Mouse (Mus musculus) MEL (cell line): ENCODE measurements around the gene Gh. TPM values are rescaled to one million over a fixed set of nuclear protein-coding genes. Genes with fewer than 3 reads are reported as not detected.

Experiments
- DNase-seq: peaks from one replicate; pipeline ENCODE4 v3.0.0; 2011; ENCODE audit warnings: low read depth, low spot score
- H3K27ac ChIP-seq: 2 replicates; pipeline ENCODE4 v1.5.1; 2012; ENCODE audit warnings: low read depth, mild to moderate bottlenecking, control low read depth, low read length, moderate library complexity; ENCODE audit not compliant: control insufficient read depth
- H3K27me3 ChIP-seq, 2 experiments: fragments of 150-350 bp in 1 of 2; sonication (generic) in 1 of 2; 2 replicates each; pipeline ENCODE4 v1.6.1; 2012; ENCODE audit warnings: low read length in 2 of 2, mild to moderate bottlenecking in 2 of 2, improper control_type of control experiment in 1 of 2, moderate library complexity in 1 of 2; ENCODE audit not compliant: insufficient read depth in 2 of 2, control insufficient read depth in 1 of 2
- H3K36me3 ChIP-seq, 2 experiments: 2 replicates each; pipeline ENCODE4 v1.6.1; 2012 to 2014; ENCODE audit warnings: low read length in 2 of 2, improper control_type of control experiment in 1 of 2, inconsistent platforms in 1 of 2, mild to moderate bottlenecking in 1 of 2; ENCODE audit not compliant: insufficient read depth in 2 of 2, control insufficient read depth in 1 of 2
- H3K4me1 ChIP-seq, 2 experiments: fragments of 150-350 bp in 1 of 2; sonication (generic) in 1 of 2; 2 replicates each; pipeline ENCODE4 v1.6.1; 2012; ENCODE audit warnings: low read length in 2 of 2, improper control_type of control experiment in 1 of 2, mild to moderate bottlenecking in 1 of 2; ENCODE audit not compliant: insufficient read depth in 2 of 2, control insufficient read depth in 1 of 2
- H3K4me3 ChIP-seq, 2 experiments: fragments of 150-350 bp in 1 of 2; sonication (generic) in 1 of 2; 2 replicates each; pipeline ENCODE4 v1.5.1; 2012; ENCODE audit warnings: low read depth in 2 of 2, low read length in 2 of 2, mild to moderate bottlenecking in 2 of 2, moderate library complexity in 2 of 2, control low read depth in 1 of 2, improper control_type of control experiment in 1 of 2; ENCODE audit not compliant: control insufficient read depth in 1 of 2, insufficient read depth in 1 of 2
- H3K79me2 ChIP-seq: 2 replicates; pipeline ENCODE4 v1.6.1; 2012; ENCODE audit warnings: mild to moderate bottlenecking, low read length, moderate library complexity; ENCODE audit not compliant: control insufficient read depth, poor library complexity, insufficient read depth
- H3K9ac ChIP-seq: 2 replicates; pipeline ENCODE4 v1.6.1; 2012; ENCODE audit warnings: low read depth, mild to moderate bottlenecking, control low read depth, low read length, moderate library complexity; ENCODE audit not compliant: control insufficient read depth, poor library complexity, severe bottlenecking
- H3K9me3 ChIP-seq: fragments of 150-350 bp; sonication (generic); replicated peaks from 2 replicates; pipeline ENCODE4 v1.6.1; 2012; ENCODE audit warnings: mild to moderate bottlenecking, low read length, improper control_type of control experiment, moderate library complexity; ENCODE audit not compliant: insufficient read depth
- BHLHE40 ChIP-seq: IDR thresholded peaks from 2 replicates; pipeline ENCODE4 v1.6.1; 2012; ENCODE audit warnings: low read depth, mild to moderate bottlenecking, inconsistent platforms, low read length, improper control_type of control experiment, borderline replicate concordance
- CTCF ChIP-seq, 3 experiments: IDR thresholded peaks in 2 of 3; conservative IDR thresholded peaks in 1 of 3; 2 replicates each; pipeline ENCODE4 v1.5.1; 2011 to 2012; ENCODE audit warnings: low read length in 3 of 3, low read depth in 2 of 3, mild to moderate bottlenecking in 2 of 3, improper control_type of control experiment in 1 of 3, inconsistent platforms in 1 of 3, mixed read lengths in 1 of 3, moderate library complexity in 1 of 3; ENCODE audit not compliant: control insufficient read depth in 1 of 3, insufficient read depth in 1 of 3, poor library complexity in 1 of 3, severe bottlenecking in 1 of 3
- E2F4 ChIP-seq: IDR thresholded peaks from 2 replicates; pipeline ENCODE4 v1.6.1; 2011; ENCODE audit warnings: low read depth, low read length, improper control_type of control experiment, borderline replicate concordance
- EP300 ChIP-seq, 2 experiments: IDR thresholded peaks; 2 replicates each; pipeline ENCODE4 v1.6.1; 2011; ENCODE audit warnings: improper control_type of control experiment in 2 of 2, low read length in 2 of 2, low read depth in 1 of 2, mild to moderate bottlenecking in 1 of 2
- ETS1 ChIP-seq: IDR thresholded peaks from 2 replicates; pipeline ENCODE4 v1.6.1; 2012; ENCODE audit warnings: low read depth, mild to moderate bottlenecking, inconsistent platforms, low read length, improper control_type of control experiment, moderate library complexity
- GABPA ChIP-seq: IDR thresholded peaks from 2 replicates; pipeline ENCODE4 v1.6.1; 2012; ENCODE audit warnings: low read depth, mild to moderate bottlenecking, inconsistent platforms, low read length, improper control_type of control experiment, moderate library complexity
- GATA1 ChIP-seq: IDR thresholded peaks from 2 replicates; pipeline ENCODE4 v1.6.1; 2011; ENCODE audit warnings: low read depth, low read length, improper control_type of control experiment
- HCFC1 ChIP-seq: IDR thresholded peaks from 2 replicates; pipeline ENCODE4 v1.6.1; 2012; ENCODE audit warnings: low read depth, mild to moderate bottlenecking, inconsistent platforms, low read length, improper control_type of control experiment, moderate library complexity
- JUND ChIP-seq: IDR thresholded peaks from 2 replicates; pipeline ENCODE4 v1.6.1; 2011; ENCODE audit warnings: low read depth, mild to moderate bottlenecking, improper control_type of control experiment, low read length
- KAT2A ChIP-seq: conservative IDR thresholded peaks from 2 replicates; pipeline ENCODE4 v1.6.1; 2012; ENCODE audit warnings: low read depth, low read length, improper control_type of control experiment, inconsistent platforms
- MAFK ChIP-seq: IDR thresholded peaks from 2 replicates; pipeline ENCODE4 v1.6.1; 2011; ENCODE audit warnings: low read depth, mild to moderate bottlenecking, low read length, improper control_type of control experiment, borderline replicate concordance
- MAZ ChIP-seq: IDR thresholded peaks from 2 replicates; pipeline ENCODE4 v1.6.1; 2012; ENCODE audit warnings: low read depth, mild to moderate bottlenecking, inconsistent platforms, low read length, improper control_type of control experiment
- MEF2A ChIP-seq: IDR thresholded peaks from 2 replicates; pipeline ENCODE4 v1.6.1; 2014; ENCODE audit warnings: low read depth, mild to moderate bottlenecking, inconsistent platforms, low read length, improper control_type of control experiment; ENCODE audit not compliant: poor library complexity, insufficient replicate concordance, severe bottlenecking; ENCODE audit errors: extremely low read depth
- MYC ChIP-seq: IDR thresholded peaks from 2 replicates; pipeline ENCODE4 v1.6.1; 2011; ENCODE audit warnings: low read depth, mild to moderate bottlenecking, low read length, improper control_type of control experiment, moderate library complexity
- NRF1 ChIP-seq: IDR thresholded peaks from 2 replicates; pipeline ENCODE4 v1.6.1; 2014; ENCODE audit warnings: low read depth, mild to moderate bottlenecking, inconsistent platforms, low read length, improper control_type of control experiment, moderate library complexity; ENCODE audit not compliant: poor library complexity, insufficient read depth, severe bottlenecking
- POLR2A ChIP-seq, 2 experiments: IDR thresholded peaks; 2 replicates each; pipeline ENCODE4 v1.6.1; 2011 to 2012; ENCODE audit warnings: low read length in 2 of 2, mild to moderate bottlenecking in 2 of 2, control low read depth in 1 of 2, improper control_type of control experiment in 1 of 2, low read depth in 1 of 2, moderate library complexity in 1 of 2; ENCODE audit not compliant: control insufficient read depth in 1 of 2, insufficient read depth in 1 of 2, poor library complexity in 1 of 2
- POLR2AphosphoS2 ChIP-seq: IDR thresholded peaks from 2 replicates; pipeline ENCODE4 v1.6.1; 2011; ENCODE audit warnings: low read length, improper control_type of control experiment
- RAD21 ChIP-seq: IDR thresholded peaks from 2 replicates; pipeline ENCODE4 v1.6.1; 2011; ENCODE audit warnings: mild to moderate bottlenecking, low read depth, low read length, improper control_type of control experiment
- SIN3A ChIP-seq: IDR thresholded peaks from 2 replicates; pipeline ENCODE4 v1.6.1; 2012; ENCODE audit warnings: low read length, improper control_type of control experiment, inconsistent platforms
- SMC3 ChIP-seq: IDR thresholded peaks from 2 replicates; pipeline ENCODE4 v1.6.1; 2011; ENCODE audit warnings: low read depth, low read length, improper control_type of control experiment
- TAL1 ChIP-seq: IDR thresholded peaks from 2 replicates; pipeline ENCODE4 v1.6.1; 2012; ENCODE audit warnings: mild to moderate bottlenecking, inconsistent platforms, low read length, moderate library complexity, mixed read lengths
- TBP ChIP-seq: IDR thresholded peaks from 2 replicates; pipeline ENCODE4 v1.8.0; 2011; ENCODE audit warnings: low read depth, low read length, improper control_type of control experiment
- TCF12 ChIP-seq: IDR thresholded peaks from 2 replicates; pipeline ENCODE4 v1.6.1; 2014; ENCODE audit warnings: low read depth, mild to moderate bottlenecking, inconsistent platforms, low read length, improper control_type of control experiment, moderate library complexity
- USF1 ChIP-seq: IDR thresholded peaks from 2 replicates; pipeline ENCODE4 v1.6.1; 2014; ENCODE audit warnings: low read depth, mild to moderate bottlenecking, inconsistent platforms, low read length, improper control_type of control experiment, moderate library complexity
- ZC3H11A ChIP-seq: IDR thresholded peaks from 2 replicates; pipeline ENCODE4 v1.6.1; 2012; ENCODE audit warnings: low read depth, mild to moderate bottlenecking, inconsistent platforms, low read length, improper control_type of control experiment
- ZKSCAN1 ChIP-seq: IDR thresholded peaks from 2 replicates; pipeline ENCODE4 v1.6.1; 2012; ENCODE audit warnings: low read depth, mild to moderate bottlenecking, inconsistent platforms, low read length, improper control_type of control experiment, moderate library complexity
- ZMIZ1 ChIP-seq: IDR thresholded peaks from 2 replicates; pipeline ENCODE4 v1.6.1; 2012; ENCODE audit warnings: low read depth, mild to moderate bottlenecking, inconsistent platforms, low read length, improper control_type of control experiment, moderate library complexity
- polyA plus RNA-seq, 2 experiments: library from polyadenylated mRNA; stranded (reverse) in 1 of 2; unstranded in 1 of 2; fragments of >175 nt in 1 of 2; fragments of >200 nt in 1 of 2; gene quantifications; 2 replicates each; pipeline versions ENCODE4 v1.2.1 to v1.2.4; 2012; ENCODE audit warnings: low replicate concordance in 2 of 2, low read depth in 1 of 2; ENCODE audit not compliant: insufficient read length in 2 of 2, insufficient read depth in 1 of 2, missing spikeins in 1 of 2
- total RNA-seq: library from RNA; depleted of rRNA; stranded (reverse); fragments of 300-350 nt; gene quantifications from 2 replicates; pipeline ENCODE4 v1.2.3, GENCODE M21; 2012

Gh gene
- total and polyA plus RNA-seq, 3 experiments, result 0.08 TPM; not detected in 2

DNA sequence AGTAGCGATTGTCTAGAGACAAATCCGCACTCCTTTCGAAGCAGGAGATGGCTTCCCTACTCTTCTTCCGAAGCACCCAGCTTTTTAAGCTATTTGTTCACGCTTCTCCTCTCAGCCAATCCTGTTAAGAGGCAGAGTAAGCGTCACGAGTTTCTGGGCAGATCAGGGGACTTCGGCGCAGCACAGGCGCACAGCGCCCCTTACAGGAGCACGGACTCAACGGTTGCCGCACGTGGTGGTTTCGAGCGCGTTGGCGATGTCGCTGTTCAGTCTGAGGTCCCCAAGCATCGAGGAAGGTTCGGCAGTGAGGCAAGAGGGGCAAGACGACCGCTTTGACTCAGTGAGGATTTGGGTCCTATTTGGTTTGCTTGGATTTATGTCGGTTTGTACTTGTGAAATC lies 25.2 kb downstream of the Gh start, which contains the start of gene Tcam1 (continued):
- peak; percentile 65; the same call in 1 of the 2 replicates for TF ChIP-seq ETS1
- TF ChIP-seq NRF1, result peak; percentile 78
- TF ChIP-seq HCFC1, result peak; percentile 54; the same call in 1 of the 2 replicates
- peak; percentile 60; the same call in 1 of the 2 replicates for TF ChIP-seq SIN3A

DNA sequence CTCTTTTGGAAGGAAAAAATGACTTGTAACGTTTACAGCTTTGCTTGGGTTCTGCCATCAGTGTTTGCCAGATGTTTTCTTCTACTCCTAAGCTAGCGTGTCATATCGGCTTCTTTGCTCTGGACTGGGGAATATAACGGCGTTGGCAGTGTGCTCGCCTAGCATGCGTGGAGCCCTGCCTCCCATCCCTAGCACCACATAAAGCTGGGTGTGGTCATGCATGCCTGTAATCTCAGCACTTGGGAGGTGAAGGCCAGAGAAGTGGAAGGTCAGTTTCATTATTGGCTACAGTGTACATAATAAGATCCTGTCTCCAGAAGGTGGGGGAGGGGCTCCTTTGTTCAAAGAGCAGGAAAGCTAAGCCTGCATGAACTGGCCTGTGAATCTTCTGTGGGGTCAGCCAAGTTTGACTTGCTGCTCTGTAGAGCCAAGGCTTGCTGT lies 26.7 kb downstream of the Gh start:
- Histone ChIP-seq H3K79me2 (peaks cover 29% of the 10 kb centered on the region), H3K9ac (no peak overlapping the region), H3K4me3 (no peak overlapping the region), H3K4me1 (peaks cover 0 to 34% of the 10 kb centered on the region in 2 experiments; a peak in 3 of 4 replicates), H3K27ac (no peak overlapping the region), H3K9me3 (no peaks in the 10 kb centered on the region), H3K36me3 (peaks cover 0 to 18% of the 10 kb centered on the region in 2 experiments; a peak in 2 of 4 replicates), H3K27me3 (no peaks in the 10 kb centered on the region)
- TF ChIP-seq TCF12 (no peak), TAL1 (no peak), BHLHE40 (no peak), ZMIZ1 (no peak), MEF2A (no peak), TBP (no peak), MAZ (no peak), MAFK (no peak), ZKSCAN1 (no peak), POLR2AphosphoS2 (no peak), E2F4 (no peak)
- DNase-seq, result no peak

GRCm38 (mm10) chr11:106274374-106274773 lies 27.3 kb downstream of the Gh start:
- H3K27ac ChIP-seq, result no peak overlapping the region
- peaks cover 32% of the 10 kb centered on the region for H3K79me2 ChIP-seq
- H3K9me3 ChIP-seq, result no peaks in the 10 kb centered on the region
- peaks cover 0 to 18% of the 10 kb centered on the region in 2 experiments; a peak in 2 of 4 replicates for H3K36me3 ChIP-seq
- H3K4me1 ChIP-seq, result peaks cover 0 to 34% of the 10 kb centered on the region in 2 experiments; a peak in 3 of 4 replicates
- H3K9ac ChIP-seq, result no peak overlapping the region
- H3K27me3 ChIP-seq, result no peaks in the 10 kb centered on the region
- DNase-seq, result no peak
- no peak for TF ChIP-seq ETS1
- TF ChIP-seq NRF1, result no peak
- TF ChIP-seq TCF12, result no peak
- no peak for TF ChIP-seq KAT2A
- TF ChIP-seq POLR2A (IDR thresholded peaks at IDR 0.05; ENCODE audit: control insufficient read depth in 1 of 2, insufficient read depth in 1 of 2, low read depth in 1 of 2, low read length in 2 of 2, poor library complexity in 1 of 2), result no peak
- no peak for TF ChIP-seq ZC3H11A
- TF ChIP-seq E2F4, result no peak
- TF ChIP-seq TBP, result no peak
- no peak for TF ChIP-seq MEF2A
- TF ChIP-seq ZKSCAN1, result no peak
- TF ChIP-seq USF1, result no peak
- TF ChIP-seq BHLHE40, result no peak
- TF ChIP-seq GABPA, result no peak
- no peak for TF ChIP-seq GATA1
- TF ChIP-seq MYC, result no peak
- no peak for TF ChIP-seq RAD21
- TF ChIP-seq JUND, result no peak
- TF ChIP-seq CTCF (IDR thresholded peaks at IDR 0.05 in 2 of 3, conservative IDR thresholded peaks at IDR 0.05 in 1 of 3; ENCODE audit: control insufficient read depth in 1 of 3, insufficient read depth in 1 of 3, low read depth in 2 of 3, low read length in 3 of 3, poor library complexity in 1 of 3, severe bottlenecking in 1 of 3), result no peak
- no peak for TF ChIP-seq EP300 (IDR thresholded peaks at IDR 0.05; ENCODE audit: low read depth in 1 of 2, low read length in 2 of 2)
- no peak for TF ChIP-seq SMC3
- H3K4me3 ChIP-seq, result no peak overlapping the region
